Mouse (Mus musculus) bone marrow macrophage, adult 2 months (primary cell): ENCODE results near the gene Mpzl3.

Source experiments
- CTCF ChIP-seq: IDR thresholded peaks from 2 replicates; pipeline ENCODE4 v1.5.1; 2012; ENCODE audit warnings: low read depth, mild to moderate bottlenecking, low read length, moderate library complexity
- POLR2A ChIP-seq: IDR thresholded peaks from 2 replicates; pipeline ENCODE4 v1.6.1; 2012; ENCODE audit warnings: mild to moderate bottlenecking, low read depth, low read length, borderline replicate concordance

- TF ChIP-seq POLR2A (no peak), CTCF (no peak)
Measured at GRCm38 (mm10) chr9:45015841-45016240, 39.1 kb upstream of the Mpzl3 start.
